Mouse (Mus musculus) heart, postnatal 25 days (tissue): Measurements from ENCODE around the gene Acads. TPM values are rescaled to one million over a fixed set of nuclear protein-coding genes. Genes with fewer than 3 reads are reported as not detected.
"Not testable (repeated sequence)": the region's sequence is repeated elsewhere in the genome, so short reads cannot be mapped to it uniquely, and the experiment has no call there.

ENCODE experiments used
- DNase-seq: peaks from one replicate; pipeline ENCODE4 v3.0.0; 2022; ENCODE audit warnings: low spot score
- intact Hi-C: fragments of 180-260 bp; cut with DNase I; formaldehyde crosslinking; loops from one replicate; pipeline ENCODE4 v1.15.1; 2025
- total RNA-seq, 2 experiments: library from RNA; stranded (reverse); gene quantifications; 2 replicates each; pipeline ENCODE4 v1.2.3; 2021

Gene Acads
- total RNA-seq, 2 experiments from 2014 or later, result 189 to 199 TPM

DNA sequence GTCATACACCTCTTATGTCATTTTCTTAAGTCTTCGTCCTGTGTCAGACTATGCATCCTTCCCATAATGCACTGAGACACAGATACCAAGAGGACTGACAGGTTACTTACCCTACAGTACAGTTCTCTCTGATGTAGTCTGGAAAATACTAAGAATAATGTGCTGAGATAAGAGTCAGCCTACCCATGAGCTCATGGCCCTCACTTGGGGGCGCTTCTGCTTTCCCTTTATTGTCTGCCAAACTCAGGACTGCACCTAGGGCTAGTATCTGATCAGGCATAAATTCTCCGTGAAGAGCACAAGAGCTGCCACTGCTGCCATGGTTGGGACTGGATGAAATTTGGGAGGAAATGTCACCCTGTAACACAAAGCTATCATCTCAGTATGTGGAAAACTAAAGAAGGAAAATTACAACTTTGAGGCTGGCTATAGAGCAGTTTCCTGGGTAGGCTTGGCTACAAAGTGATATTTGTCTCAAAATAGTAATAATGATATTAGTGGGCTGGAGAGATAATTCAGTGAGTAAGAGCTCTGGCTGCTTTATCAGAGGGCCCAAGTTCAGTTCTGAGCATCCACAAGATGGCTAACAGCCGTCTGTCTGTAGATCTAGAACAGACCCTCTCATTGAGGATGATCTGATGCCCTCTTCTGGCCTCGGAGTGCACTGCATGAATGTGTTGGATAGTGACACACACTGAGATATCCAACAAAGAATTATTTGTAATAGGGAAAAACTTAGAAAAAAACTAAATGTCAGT, 42.8 kb downstream of the Acads start:
- intact Hi-C loops, result loop anchor here (1.0 kb wide), 1 partner anchor 97 kb away; no protein-coding TSS in a partner anchor

DNA sequence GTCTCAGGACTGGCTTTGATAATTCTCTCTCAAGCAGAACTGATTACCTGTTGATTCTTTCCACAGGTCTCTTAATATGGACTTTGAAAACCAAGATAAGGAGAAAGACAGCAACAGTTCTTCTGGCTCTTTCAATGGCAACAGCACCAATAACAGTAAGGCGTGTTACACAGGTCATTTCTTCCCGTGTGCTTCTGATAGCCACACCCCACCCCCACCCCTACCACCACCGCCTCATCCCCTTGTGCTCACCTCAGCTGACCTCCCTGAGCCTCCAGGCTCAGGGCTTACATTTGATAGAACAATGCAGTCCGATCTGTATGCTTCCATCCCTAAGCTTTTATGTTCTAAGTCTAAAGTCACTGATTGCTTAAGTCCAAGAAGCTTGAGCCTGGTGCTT, 44.4 kb downstream of the Acads start:
- intact Hi-C loops, result loop anchor here (2.0 kb wide), 1 partner anchor 64 kb away; the partner anchor contains the start of gene Sppl3

More for the DNA sequence above, 42.8 kb downstream of the Acads start:
- peak; percentile 22 for DNase-seq

DNA sequence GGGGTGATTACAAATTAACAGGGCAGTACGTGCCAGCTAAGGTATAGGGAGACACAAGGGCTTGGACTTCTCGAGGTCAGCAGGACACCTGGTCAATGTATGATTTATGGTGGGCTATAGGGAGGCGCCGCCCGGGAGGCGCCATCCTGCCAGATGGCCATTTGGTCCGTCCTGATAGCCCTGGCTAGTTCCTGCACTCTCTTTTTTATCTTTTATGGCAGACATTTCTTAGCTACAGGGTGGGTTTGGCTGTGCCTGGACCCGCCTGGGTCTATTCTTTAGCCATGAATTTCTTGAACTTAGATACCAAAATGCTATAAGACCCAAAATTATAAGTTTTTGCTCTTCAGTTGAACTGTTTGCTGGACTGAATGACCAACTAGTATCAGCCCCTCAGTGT, 45.8 kb downstream of the Acads start:
- intact Hi-C loops, DNase-seq: not testable (repeated sequence)

More for the DNA sequence above, 44.4 kb downstream of the Acads start:
- DNase-seq, result no peak

DNA sequence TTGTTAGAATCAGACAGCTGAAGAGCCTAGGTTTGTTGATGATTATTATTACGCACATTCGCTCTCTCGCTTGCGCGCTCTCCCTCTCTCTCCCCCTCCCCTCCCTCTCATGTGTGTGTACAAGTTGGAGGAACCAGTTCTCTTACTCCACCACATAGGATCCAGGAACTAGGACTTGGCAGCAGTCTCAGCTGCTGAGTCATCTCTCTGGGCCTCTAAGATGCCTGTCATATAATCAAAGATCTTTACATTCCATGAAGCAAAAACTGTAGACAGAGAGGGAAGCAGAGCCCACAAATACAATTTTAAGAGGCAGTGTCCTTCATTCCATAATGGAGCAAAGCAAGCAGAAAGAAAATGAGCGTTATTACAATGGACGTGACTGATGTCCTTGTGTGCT, 47.0 kb downstream of the Acads start:
- intact Hi-C loops, result no loop called here

DNA sequence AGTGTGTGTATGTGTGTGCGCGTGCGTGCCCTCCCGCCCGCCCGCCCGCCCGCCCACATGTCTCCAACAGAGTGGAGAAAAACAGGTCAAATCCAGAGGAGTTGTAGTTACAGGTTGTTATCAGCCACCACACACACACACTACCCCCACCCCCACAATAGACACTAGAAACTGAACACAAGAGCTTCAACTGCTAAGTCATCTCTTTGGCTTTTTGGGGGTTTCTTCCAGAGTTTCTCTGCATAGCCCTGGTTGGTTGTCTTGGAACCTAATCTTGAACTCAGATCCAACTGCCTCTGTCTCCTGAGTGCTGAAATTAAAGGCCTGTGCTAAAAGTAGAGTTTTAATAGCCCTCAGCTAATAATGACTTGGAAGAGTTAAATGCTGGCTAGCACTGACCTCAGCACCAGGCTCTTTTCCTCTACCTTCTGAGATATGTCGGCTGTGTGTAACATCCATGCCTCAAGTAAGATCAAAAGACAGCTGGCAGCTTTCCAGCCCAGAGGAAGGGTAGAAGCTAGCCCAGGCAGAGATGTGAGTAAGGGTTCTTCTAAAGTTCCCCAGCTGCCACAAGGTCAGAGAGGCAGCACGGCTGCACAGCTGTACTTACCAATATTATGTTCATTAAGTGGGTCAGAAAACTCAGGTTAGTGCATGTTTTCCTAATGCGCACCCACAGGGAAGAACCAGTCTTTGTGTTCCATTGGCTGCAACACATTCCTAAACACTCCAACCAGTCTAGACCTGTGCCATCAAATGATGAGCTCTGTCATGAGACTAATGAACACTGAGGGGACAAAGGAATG, 47.8 kb downstream of the Acads start:
- intact Hi-C loops, result no loop called here

More for the DNA sequence above, 47.0 kb downstream of the Acads start:
- DNase-seq, result no peak

DNA sequence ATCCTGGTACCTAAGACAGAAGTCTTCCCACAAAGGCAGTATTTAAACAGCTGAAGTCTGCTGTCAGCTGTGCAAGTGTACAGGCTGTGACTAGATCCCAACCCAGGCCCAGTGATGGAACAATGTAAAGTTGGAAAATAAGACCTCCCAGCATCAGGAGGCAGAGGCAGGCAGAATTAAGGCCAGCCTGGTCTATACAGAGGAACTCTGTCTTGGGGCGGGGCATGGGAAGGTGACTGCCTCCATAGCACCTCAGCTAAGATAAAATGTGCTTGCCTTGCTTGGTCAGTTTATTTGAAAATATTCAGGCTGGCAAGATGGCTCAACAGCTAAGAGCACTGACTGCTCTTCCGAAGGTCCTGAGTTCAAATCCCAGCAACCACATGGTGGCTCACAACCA, 48.7 kb downstream of the Acads start:
- DNase-seq, result no peak
- intact Hi-C loops, result no loop called here

More for the DNA sequence above, 47.8 kb downstream of the Acads start:
- DNase-seq, result no peak

DNA sequence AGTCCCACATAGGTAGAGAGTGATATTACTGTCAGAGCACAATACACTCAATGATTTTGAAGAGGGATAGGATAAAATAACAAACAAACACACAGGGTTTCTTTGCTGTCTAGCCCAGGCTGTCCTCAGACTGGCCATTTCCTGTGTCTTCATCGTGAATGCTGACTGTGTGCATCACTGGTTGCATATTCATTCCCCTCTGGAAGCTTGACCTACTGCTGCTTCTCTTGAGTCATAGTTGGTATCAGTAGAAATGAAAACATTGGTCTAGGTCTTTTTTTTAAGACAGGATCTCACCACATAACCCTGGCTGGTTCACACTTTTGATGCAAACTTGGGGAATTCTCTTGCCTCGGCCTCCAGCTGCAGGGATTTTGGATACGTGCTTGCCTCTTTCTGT, 49.5 kb downstream of the Acads start:
- intact Hi-C loops, result no loop called here
- no peak for DNase-seq

DNA sequence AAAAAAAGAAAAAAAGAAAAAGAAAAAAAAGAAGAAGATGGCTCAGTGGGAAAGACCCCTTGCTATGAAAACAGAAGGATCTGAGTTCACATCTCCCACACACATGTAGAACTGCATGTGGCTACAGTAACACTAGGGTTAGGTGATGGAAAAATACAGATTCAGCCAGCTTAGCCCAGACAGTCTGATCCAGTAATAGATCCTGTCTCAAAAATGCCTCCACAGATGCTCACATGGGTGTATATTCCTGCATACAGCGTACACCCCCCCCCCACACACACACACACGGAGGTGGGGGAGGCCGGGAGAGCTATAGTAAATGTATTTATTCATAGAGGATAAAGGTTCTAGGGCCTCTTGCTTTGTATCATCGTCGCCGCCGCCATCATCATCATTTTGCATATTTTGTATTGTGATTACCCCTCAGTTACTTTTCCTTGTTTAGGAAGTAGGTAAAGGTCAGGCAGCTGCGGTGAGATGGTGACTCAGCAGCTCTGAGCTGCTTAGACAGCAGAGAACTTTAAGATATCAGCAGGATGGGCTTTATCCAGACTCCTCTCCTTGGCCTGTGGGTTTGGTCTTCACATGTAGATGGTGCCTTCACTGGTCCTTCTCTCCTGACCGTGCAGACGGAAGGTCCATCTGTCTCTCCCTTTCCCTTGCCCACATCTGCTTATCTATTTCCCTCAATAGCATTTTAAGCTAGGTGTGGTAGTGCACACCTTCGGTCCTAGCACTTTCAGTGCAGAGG, 50.3 kb downstream of the Acads start:
- DNase-seq, result no peak
- intact Hi-C loops, result no loop called here

DNA sequence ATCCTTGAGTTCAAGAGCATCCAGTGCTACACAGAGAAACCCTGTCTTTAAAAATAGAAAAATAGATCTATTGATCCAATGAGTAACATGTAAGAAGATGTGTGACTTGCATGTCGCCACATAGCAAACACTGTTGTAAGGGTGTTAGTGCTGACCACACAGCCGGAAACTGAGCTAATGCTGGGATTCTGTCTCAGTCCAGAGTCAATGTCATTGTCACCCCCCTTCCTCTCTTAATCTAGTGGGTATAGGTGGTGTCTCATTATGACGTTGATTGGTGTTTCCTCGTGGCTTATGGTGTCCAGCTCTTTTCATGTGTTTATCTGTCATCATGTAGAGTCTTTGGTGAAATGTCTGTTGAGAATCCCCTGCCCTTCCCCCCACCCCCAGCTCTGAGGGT, 52.9 kb downstream of the Acads start:
- DNase-seq, result no peak
- intact Hi-C loops, result no loop called here

DNA sequence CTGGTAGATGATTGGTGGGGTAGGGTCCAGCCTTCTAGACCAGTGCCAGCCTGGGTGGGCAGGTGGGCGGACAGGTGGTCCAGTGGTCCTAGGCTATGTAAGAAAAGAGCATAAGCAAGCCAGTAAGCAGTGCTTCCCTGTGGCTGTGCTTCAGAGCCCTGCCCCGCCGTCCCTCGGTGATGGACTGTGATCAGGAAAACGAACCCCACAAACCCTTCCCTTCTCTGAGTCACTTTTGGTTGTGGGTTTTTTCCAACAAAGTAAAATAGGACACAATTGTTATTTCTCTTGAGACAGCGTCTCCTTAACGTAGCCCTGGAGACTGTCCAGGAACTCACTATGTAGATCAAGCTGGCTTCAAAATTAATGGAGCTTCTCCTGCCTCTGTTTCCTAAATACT, 55.8 kb downstream of the Acads start:
- DNase-seq, result no peak
- intact Hi-C loops, result no loop called here

DNA sequence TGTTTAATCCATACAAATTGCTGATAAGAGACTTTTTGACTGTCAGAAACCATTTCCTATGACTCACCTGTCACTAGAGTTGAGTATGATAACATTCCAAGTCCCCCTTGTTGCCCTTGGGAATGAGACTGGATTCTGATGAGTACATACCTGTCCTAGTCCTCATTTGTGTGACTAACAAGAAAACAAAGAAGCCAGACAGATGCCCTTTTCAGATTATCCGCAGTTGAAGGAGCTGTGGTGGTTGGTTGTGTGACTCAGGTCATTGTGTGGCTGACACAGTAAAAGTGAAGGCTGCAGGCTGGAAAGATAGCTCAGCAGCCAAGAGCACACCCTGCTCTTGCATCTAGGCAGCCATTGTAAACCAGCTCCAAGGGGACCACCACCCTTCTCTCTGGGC, 56.6 kb downstream of the Acads start:
- intact Hi-C loops, result no loop called here

DNA sequence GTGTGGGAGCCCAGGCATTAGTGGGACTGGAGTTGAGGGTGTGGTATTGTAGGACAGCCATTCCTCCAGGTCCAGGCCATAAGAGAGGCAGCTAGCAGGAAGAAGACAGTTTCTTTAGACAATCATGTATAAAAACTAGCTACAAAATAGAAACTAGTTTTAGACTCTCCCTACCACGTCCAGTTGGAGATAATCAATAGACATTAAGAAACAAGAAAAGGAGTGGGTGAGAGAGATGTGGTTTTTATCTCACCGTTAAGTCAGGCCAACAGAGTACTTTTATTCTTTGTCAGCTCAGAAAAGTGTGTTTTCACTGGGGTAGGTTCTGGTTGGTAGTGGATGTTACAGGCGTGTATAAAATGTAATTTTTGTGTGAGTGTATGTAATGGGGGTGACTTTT, 58.2 kb downstream of the Acads start:
- DNase-seq, result no peak
- intact Hi-C loops, result no loop called here

More for the DNA sequence above, 56.6 kb downstream of the Acads start:
- no peak for DNase-seq

Other genes with a start within 250 kb of the Acads start
- gene Oasl2, start 222.4 kb downstream of the Acads start, total RNA-seq, result 1 to 10 TPM; 4.0 to 8.1 TPM
- under 1 TPM; 0.78 TPM for gene Oasl1, start 196.1 kb downstream of the Acads start, total RNA-seq
- 10 to 100 TPM; 25.1 to 29.4 TPM for gene 2210016L21Rik, start 177.2 kb downstream of the Acads start, total RNA-seq
- gene Hnf1a, start 148.3 kb downstream of the Acads start, total RNA-seq, result not detected
- gene Sppl3, start 108.2 kb downstream of the Acads start, total RNA-seq, result 10 to 100 TPM; 34.8 to 35.5 TPM
- not detected for gene Gm10401, start 21.1 kb downstream of the Acads start, total RNA-seq
- 10 to 100 TPM; 18.9 to 21.9 TPM for gene Unc119b, start 15.6 kb upstream of the Acads start, total RNA-seq
- 10 to 100 TPM; 74.6 to 75.8 TPM for gene Mlec, start 38.8 kb upstream of the Acads start, total RNA-seq
- 1 to 10 TPM; 2.7 to 3.0 TPM for gene Cabp1, start 75.0 kb upstream of the Acads start, total RNA-seq
- 10 to 100 TPM; 31.6 to 37.8 TPM for gene Pop5, start 116.5 kb upstream of the Acads start, total RNA-seq
- gene Rnf10, start 153.6 kb upstream of the Acads start, total RNA-seq, result 100 to 1,000 TPM; 389 to 406 TPM
- 100 to 1,000 TPM; 159 to 164 TPM for gene Coq5, start 160.3 kb upstream of the Acads start, total RNA-seq
- 100 to 1,000 TPM in 1 of 2 experiments, 10 to 100 TPM in 1; 90.1 to 120 TPM for gene Dynll1, start 181.7 kb upstream of the Acads start, total RNA-seq
- 10 to 100 TPM; 18.5 to 20.6 TPM for gene Srsf9, start 207.8 kb upstream of the Acads start, total RNA-seq
- gene Gatc, start 221.8 kb upstream of the Acads start, total RNA-seq, result 10 to 100 TPM; 16.9 to 17.6 TPM
- gene Triap1, start 221.9 kb upstream of the Acads start, total RNA-seq, result 10 to 100 TPM; 23.8 to 26.2 TPM
- gene Cox6a1, start 229.6 kb upstream of the Acads start, total RNA-seq, result 100 to 1,000 TPM; 282 to 287 TPM